Mouse (Mus musculus) lung, adult 2 months (tissue): ENCODE measurements around the gene Ptprg.

Experiments
- CTCF ChIP-seq: fragments of 200-500 bp; IDR thresholded peaks from 2 replicates; pipeline ENCODE4 v1.5.1; 2011; ENCODE audit warnings: mild to moderate bottlenecking, low read length, control low read depth; ENCODE audit not compliant: insufficient read depth
- POLR2A ChIP-seq: fragments of 200-500 bp; IDR thresholded peaks from 2 replicates; pipeline ENCODE4 v1.6.1; 2011; ENCODE audit warnings: low read depth, mild to moderate bottlenecking, control low read depth, low read length, borderline replicate concordance; ENCODE audit errors: extremely low read depth

DNA sequence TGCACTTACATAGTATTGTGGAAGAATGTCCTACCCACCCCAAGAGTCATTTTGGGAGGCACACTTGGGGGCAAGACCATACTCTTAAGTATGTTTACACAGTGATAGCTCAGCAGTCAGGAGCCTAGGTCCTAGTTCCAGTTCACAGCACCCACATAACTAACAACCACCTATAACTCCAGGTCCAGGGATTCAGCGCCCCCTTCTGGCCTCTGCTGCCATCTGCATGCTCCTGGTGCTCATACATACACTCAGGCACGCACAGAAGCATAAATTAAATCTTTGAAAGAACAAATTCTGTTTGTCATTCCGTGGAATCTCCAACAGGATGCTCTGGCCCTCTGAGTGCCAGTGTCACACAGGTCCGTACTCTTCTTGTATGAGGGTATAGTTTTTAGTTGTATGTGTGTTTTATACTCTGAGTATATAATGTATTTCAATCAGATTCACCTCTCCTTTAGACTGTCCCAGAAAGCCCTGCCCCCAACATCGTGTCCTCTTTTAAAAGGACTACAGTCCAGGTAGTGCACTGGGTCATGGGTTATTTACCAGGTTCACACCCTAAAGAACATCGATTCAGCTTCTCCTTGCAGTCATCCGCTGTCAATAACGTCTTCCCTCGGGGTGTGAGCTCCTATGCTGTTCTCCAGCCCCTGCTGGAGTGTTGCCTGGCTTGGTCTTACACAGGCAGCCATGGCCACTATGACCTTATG is 157.2 kb downstream of the Ptprg start:
- TF ChIP-seq CTCF (no peak), POLR2A (no peak)
